Mouse (Mus musculus) liver, embryonic 12.5 days (tissue): ENCODE data around the gene Pbx1. TPM values are rescaled to one million over a fixed set of nuclear protein-coding genes. Genes with fewer than 3 reads are reported as not detected.

Experiments
- ATAC-seq: fragments of 200-750 bp; cut with Nextera tagmentation; 2 replicates; pipeline ENCODE4 v1.8.0; 2017; ENCODE audit warnings: moderate number of reproducible peaks, mild to moderate bottlenecking, moderate library complexity
- H3K27ac ChIP-seq: fragments of 300-500 bp; sonication (generic); 2 replicates; pipeline ENCODE4 v1.5.1; 2016; ENCODE audit warnings: mild to moderate bottlenecking
- H3K27me3 ChIP-seq: fragments of 300-500 bp; sonication (generic); replicated peaks from 2 replicates; pipeline ENCODE4 v1.6.1; 2016; ENCODE audit warnings: mild to moderate bottlenecking, moderate library complexity
- H3K36me3 ChIP-seq: fragments of 300-500 bp; sonication (generic); 2 replicates; pipeline ENCODE4 v1.6.1; 2016; ENCODE audit warnings: mild to moderate bottlenecking, moderate library complexity
- H3K4me1 ChIP-seq: fragments of 300-500 bp; sonication (generic); 2 replicates; pipeline ENCODE4 v1.6.1; 2016
- H3K4me2 ChIP-seq: fragments of 300-500 bp; sonication (generic); 2 replicates; pipeline ENCODE4 v1.6.1; 2016; ENCODE audit warnings: mild to moderate bottlenecking, moderate library complexity
- H3K4me3 ChIP-seq: fragments of 300-500 bp; sonication (generic); 2 replicates; pipeline ENCODE4 v1.5.1; 2016; ENCODE audit warnings: mild to moderate bottlenecking, moderate library complexity
- H3K9ac ChIP-seq: fragments of 300-500 bp; sonication (generic); 2 replicates; pipeline ENCODE4 v1.6.1; 2016; ENCODE audit warnings: mild to moderate bottlenecking, moderate library complexity
- H3K9me3 ChIP-seq: fragments of 300-500 bp; sonication (generic); replicated peaks from 2 replicates; pipeline ENCODE4 v1.6.1; 2016; ENCODE audit warnings: mild to moderate bottlenecking, moderate library complexity
- WGBS: fragments of 180-500 bp; shearing (Covaris S2); methylation state at CpG from one replicate; pipeline ENCODE4 v1.1.7; 2016; ENCODE audit not compliant: insufficient replicate concordance; 5-methylcytosine and 5-hydroxymethylcytosine counted together
- polyA plus RNA-seq: library from polyadenylated mRNA; unstranded; fragments of >200 nt; fragmentation: Nextera tagmentation; extraction: Ambion mirVana; gene quantifications from 2 replicates; pipeline ENCODE4 v1.2.1, GENCODE M21; 2016

The Pbx1 gene
- polyA plus RNA-seq, 1 experiment from 2014 or later = 6.8 TPM

DNA sequence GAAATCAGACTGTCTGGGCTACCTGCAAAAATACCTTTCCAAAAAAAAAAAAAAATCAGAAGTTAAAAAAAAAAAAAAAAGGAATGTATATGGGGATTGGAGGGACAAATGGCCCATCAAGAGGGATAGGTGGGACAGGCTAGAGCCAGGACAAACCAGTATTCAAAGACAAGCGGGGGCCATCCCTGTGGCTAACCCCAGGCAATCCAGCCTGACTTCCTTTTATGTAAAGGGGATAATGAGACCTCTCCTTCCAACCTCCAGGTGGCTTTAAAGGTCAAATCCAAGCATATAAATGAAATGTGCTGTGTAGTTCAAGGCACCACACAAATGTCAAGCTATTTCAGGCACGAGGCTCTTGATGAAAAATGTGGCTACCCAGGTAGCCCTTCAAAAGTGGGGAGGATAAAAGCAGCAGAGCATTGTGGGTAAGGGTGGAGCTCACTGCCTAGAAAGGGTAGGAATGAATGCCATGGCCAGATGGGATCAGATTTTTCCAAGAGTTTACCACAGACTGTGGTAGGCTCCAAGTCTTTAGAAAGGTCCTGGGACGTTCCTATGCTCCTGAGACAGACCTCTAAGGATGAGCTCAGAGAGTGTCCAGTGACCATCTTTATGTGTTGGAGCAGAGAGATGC lies 36.4 kb downstream of the Pbx1 start:
- Histone ChIP-seq H3K9ac (no peak overlapping the region), H3K36me3 (no peaks in the 10 kb centered on the region), H3K4me2 (no peak overlapping the region), H3K9me3 (no peaks in the 10 kb centered on the region), H3K27ac (no peak overlapping the region), H3K27me3 (no peaks in the 10 kb centered on the region), H3K4me1 (0 out of 2 replicates have a peak, but pooled peaks cover 3% of the 10 kb centered on the region), H3K4me3 (no peak overlapping the region)
- no peak for ATAC-seq
- WGBS = 69% methylated on average over 3 of the region's 3 CpGs

DNA sequence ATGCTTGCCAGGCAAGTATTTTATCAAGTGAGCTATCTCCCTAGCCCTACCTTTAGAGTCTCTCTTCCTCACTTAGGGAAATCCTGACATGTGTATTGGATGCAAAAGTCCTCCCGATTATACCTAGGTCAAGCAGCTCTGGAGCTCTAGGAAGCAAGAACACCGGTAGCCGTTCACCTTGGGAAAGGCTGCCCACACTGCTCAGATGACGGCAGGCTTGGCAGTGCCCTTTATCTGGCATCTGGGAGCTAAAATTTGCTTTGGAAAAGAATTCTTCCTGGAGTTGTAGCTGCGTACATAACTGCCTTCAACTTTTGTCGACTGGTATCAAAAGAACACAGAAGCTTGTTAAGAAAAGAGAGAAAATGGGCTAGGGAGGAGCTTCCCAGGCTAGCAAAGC lies 37.5 kb downstream of the Pbx1 start:
- H3K9ac ChIP-seq = no peak overlapping the region
- 0 out of 2 replicates have a peak, but pooled peaks cover 3% of the 10 kb centered on the region for H3K4me1 ChIP-seq
- no peak overlapping the region for H3K27ac ChIP-seq
- no peaks in the 10 kb centered on the region for H3K27me3 ChIP-seq
- H3K9me3 ChIP-seq = no peaks in the 10 kb centered on the region
- no peak overlapping the region for H3K4me2 ChIP-seq
- WGBS = 71% methylated on average over 6 of the region's 6 CpGs
- no peak for ATAC-seq
- H3K4me3 ChIP-seq = no peak overlapping the region
- H3K36me3 ChIP-seq = no peaks in the 10 kb centered on the region

DNA sequence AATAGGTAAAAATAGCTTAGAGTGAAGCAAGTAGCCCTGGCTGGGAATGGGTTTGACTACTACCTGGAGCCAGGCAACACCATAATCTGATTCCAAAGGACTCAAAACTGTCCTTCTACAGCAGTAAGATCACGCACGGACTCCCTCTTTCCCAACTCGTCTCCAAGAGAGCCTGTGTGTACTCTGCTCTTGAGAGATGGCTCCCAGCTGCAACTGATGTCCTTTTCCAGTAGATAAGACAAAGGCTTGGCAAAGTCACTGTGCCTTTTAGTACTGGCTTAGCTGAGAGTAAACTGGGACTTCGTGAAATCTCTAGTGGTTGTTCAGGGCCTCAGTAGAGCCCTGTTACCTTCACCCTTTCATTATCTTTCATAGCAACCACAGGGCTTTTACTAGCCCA lies 38.6 kb downstream of the Pbx1 start:
- ATAC-seq = no peak
- Histone ChIP-seq H3K4me3 (no peak overlapping the region), H3K4me1 (0 out of 2 replicates have a peak, but pooled peaks cover 3% of the 10 kb centered on the region), H3K4me2 (no peak overlapping the region), H3K9ac (no peak overlapping the region), H3K27ac (no peak overlapping the region), H3K27me3 (no peaks in the 10 kb centered on the region), H3K36me3 (no peaks in the 10 kb centered on the region), H3K9me3 (no peaks in the 10 kb centered on the region)
- WGBS = 50% methylated on average over 4 of the region's 4 CpGs

DNA sequence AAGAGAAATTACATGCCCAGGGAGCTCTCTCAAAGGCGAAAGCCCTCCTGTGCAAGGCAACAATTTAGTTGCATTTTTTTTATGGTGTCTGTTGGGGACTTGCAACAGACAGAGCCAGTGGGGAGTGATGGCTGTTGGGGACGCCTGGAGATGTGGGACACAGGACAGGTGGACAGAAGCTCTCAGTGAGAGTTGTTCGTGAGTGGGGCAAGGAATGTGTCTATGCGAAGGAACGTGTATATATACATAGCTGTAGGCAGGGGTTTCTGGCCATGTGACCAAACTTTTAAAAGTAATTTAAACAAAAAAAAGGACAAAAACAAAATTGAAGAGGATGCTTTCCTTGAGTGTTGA lies 39.6 kb downstream of the Pbx1 start:
- Histone ChIP-seq H3K9ac (no peak overlapping the region), H3K36me3 (no peaks in the 10 kb centered on the region), H3K4me2 (no peak overlapping the region), H3K27me3 (no peaks in the 10 kb centered on the region), H3K4me1 (0 out of 2 replicates have a peak, but pooled peaks cover 3% of the 10 kb centered on the region), H3K27ac (no peak overlapping the region), H3K9me3 (no peaks in the 10 kb centered on the region), H3K4me3 (no peak overlapping the region)
- WGBS = 67% methylated on average over 5 of the region's 5 CpGs
- ATAC-seq = no peak

- Histone ChIP-seq H3K9me3 (no peaks in the 10 kb centered on the region), H3K36me3 (no peaks in the 10 kb centered on the region), H3K4me3 (no peak overlapping the region), H3K27me3 (no peaks in the 10 kb centered on the region), H3K9ac (no peak overlapping the region), H3K4me2 (no peak overlapping the region), H3K27ac (no peak overlapping the region), H3K4me1 (0 out of 2 replicates have a peak, but pooled peaks cover 3% of the 10 kb centered on the region)
- 66% methylated on average over 20 of the region's 20 CpGs for WGBS
- ATAC-seq = no peak
These were observed 40.2 kb downstream of the Pbx1 start for GRCm38 (mm10) chr1:168391617-168392499.

DNA sequence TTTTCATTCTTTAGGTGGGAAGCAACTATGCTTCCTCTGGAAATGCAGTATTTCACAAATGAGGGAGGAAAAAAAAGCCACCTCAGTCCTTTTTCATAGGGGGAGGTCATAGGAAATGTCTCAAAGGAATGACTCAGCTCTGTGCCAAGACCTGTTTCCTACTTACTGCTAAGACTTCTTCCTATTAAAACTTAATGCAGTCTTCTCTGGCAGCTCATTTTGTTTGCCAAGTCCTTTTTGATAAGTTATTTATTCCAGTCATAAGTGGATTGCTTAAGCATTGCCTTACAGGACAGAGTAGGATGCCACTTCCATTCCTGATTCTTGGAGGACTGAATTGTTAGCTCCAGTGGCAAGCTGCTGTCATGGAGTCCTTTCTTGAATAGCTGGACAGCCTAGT lies 41.3 kb downstream of the Pbx1 start:
- 0 out of 2 replicates have a peak, but pooled peaks cover 3% of the 10 kb centered on the region for H3K4me1 ChIP-seq

DNA sequence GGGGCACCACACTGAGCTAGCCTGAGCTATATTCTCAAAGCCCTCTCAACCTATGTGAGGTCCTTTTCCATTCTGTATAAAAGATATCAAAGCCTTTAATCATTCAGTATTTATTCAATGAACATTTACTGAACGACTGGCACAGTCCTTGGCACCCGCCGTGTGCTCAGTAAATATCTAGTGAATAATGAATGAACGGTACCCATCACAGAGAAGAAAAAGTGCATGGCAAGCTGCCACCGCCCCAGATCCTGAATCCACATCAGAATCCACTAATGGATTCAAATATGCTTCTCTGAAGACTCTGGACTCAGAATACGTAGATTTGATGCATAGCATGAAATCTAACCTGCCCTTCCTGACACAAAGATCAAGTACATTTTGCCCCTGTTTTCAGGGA lies 45.9 kb downstream of the Pbx1 start:
- Histone ChIP-seq H3K4me2 (no peak overlapping the region), H3K27ac (no peak overlapping the region), H3K4me1 (peaks cover 24% of the 10 kb centered on the region), H3K9ac (no peak overlapping the region), H3K4me3 (no peak overlapping the region), H3K36me3 (no peaks in the 10 kb centered on the region), H3K9me3 (no peaks in the 10 kb centered on the region), H3K27me3 (no peaks in the 10 kb centered on the region)
- 81% methylated on average over 6 of the region's 6 CpGs for WGBS
- ATAC-seq = no peak

More for the DNA sequence above, 41.3 kb downstream of the Pbx1 start:
- Histone ChIP-seq H3K9ac (no peak overlapping the region), H3K4me2 (no peak overlapping the region), H3K4me3 (no peak overlapping the region), H3K27ac (no peak overlapping the region), H3K27me3 (no peaks in the 10 kb centered on the region), H3K36me3 (no peaks in the 10 kb centered on the region), H3K9me3 (no peaks in the 10 kb centered on the region)
- ATAC-seq = no peak

DNA sequence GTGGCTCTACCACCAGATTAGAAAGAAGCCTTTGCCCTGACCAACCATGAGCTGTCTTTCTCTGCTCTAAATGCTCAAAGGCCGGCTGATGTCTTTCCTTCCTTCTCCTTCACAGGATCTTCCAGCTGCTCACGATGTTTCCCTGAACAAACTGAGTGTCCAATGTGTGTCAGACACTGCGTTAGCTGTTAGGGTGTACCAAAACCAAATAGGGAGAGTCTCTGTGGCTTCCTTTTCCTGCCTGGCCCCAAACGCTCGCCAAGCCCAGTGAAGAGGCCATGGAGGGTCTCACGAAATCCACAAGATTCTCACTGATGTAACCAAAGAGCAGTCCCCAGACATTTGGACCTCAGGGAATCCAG lies 47.5 kb downstream of the Pbx1 start:
- Histone ChIP-seq H3K4me2 (no peak overlapping the region), H3K36me3 (no peaks in the 10 kb centered on the region), H3K27me3 (no peaks in the 10 kb centered on the region), H3K9ac (no peak overlapping the region), H3K27ac (no peak overlapping the region), H3K4me1 (peaks cover 25% of the 10 kb centered on the region), H3K9me3 (no peaks in the 10 kb centered on the region), H3K4me3 (no peak overlapping the region)
- 31% methylated on average over 6 of the region's 6 CpGs for WGBS
- no peak for ATAC-seq

- no peak overlapping the region for H3K4me2 ChIP-seq
- no peak overlapping the region for H3K9ac ChIP-seq
- peaks cover 25% of the 10 kb centered on the region for H3K4me1 ChIP-seq
- no peaks in the 10 kb centered on the region for H3K27me3 ChIP-seq
- H3K27ac ChIP-seq = no peak overlapping the region
- no peaks in the 10 kb centered on the region for H3K9me3 ChIP-seq
- 71% methylated on average over 5 of the region's 5 CpGs for WGBS
- H3K4me3 ChIP-seq = no peak overlapping the region
- no peaks in the 10 kb centered on the region for H3K36me3 ChIP-seq
- no peak for ATAC-seq
These were observed 48.1 kb downstream of the Pbx1 start for GRCm38 (mm10) chr1:168383832-168384593.

DNA sequence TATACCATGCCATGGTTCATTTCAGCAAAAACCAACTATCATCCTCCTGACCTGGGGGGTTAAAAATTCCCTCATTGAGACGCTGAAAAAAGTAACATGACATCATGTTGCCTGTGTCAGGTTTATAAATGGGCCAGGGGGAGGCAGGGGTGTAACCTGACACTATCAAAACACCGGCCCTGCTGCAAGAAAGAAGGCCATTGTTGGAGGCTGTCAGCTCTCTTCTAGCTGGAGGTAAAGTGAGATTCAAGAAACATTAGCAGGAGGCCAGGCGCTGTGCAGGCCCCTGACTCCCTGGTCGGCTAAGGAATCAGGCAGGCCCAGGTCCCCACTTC lies 49.3 kb downstream of the Pbx1 start:
- H3K36me3 ChIP-seq = no peaks in the 10 kb centered on the region
- no peak overlapping the region for H3K4me3 ChIP-seq
- no peaks in the 10 kb centered on the region for H3K9me3 ChIP-seq
- H3K9ac ChIP-seq = no peak overlapping the region
- no peaks in the 10 kb centered on the region for H3K27me3 ChIP-seq
- H3K4me1 ChIP-seq = peaks cover 25% of the 10 kb centered on the region
- no peak for ATAC-seq
- H3K27ac ChIP-seq = no peak overlapping the region
- no peak overlapping the region for H3K4me2 ChIP-seq
- WGBS = 44% methylated on average over 4 of the region's 4 CpGs

DNA sequence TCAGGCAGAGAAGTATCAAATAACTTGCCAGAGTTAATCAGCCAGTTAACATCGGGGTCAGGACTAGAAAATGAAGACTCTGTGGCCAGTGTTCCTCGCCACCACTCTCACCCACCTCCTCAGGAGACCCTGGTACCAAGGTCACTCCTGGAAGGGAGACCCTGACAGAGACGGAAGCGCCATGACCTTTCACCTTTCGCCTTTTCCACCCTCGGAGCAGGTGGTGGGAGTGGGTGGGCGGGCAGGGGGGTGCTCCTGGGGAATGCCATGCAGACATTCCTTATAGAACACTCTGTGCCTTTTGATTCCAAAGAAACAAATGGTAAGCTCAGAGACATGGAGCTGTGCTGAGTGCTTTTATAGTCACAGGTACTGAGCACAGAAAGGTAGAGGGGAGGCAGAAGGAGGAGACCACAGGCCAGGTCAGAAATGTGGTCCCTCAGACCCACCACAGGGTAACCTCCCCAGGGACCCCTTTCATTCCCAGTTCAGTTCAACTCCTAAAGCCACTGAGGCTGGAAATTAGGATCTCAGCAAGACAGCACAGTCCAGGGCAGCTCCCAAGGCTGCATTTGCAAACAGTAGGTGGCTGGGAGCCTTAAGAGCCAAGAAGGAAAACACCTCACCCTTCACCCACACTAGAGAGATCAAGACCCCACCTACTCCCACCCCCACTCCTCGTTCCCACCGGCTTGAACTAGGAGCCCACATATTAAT lies 49.8 kb downstream of the Pbx1 start:
- Histone ChIP-seq H3K9ac (no peak overlapping the region), H3K4me2 (no peak overlapping the region), H3K27ac (no peak overlapping the region), H3K27me3 (no peaks in the 10 kb centered on the region), H3K4me1 (peaks cover 25% of the 10 kb centered on the region), H3K9me3 (no peaks in the 10 kb centered on the region), H3K4me3 (no peak overlapping the region), H3K36me3 (no peaks in the 10 kb centered on the region)
- WGBS = 56% methylated on average over 9 of the region's 9 CpGs
- ATAC-seq = no peak

DNA sequence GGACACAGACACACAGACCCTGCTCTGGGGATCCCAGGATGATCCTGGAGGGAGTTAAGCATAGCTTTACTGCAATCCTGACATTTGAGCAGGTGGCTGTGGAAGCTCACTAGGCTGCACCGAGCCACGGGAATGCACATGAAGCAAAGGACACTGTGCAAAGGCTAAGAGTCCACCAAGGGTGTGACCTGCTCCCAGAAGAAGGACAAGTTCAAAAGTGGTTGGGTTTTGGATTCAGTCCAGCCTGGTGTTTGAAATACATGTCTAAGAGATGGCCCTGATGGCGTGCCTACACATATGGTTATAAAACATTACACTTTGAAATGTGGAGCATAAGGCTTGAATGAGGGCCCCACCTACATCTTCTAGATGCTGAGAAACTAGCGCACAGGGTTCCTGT lies 50.6 kb downstream of the Pbx1 start:
- no peak overlapping the region for H3K4me3 ChIP-seq
- no peaks in the 10 kb centered on the region for H3K27me3 ChIP-seq
- H3K4me2 ChIP-seq = no peak overlapping the region
- no peak overlapping the region for H3K27ac ChIP-seq
- no peak overlapping the region for H3K9ac ChIP-seq
- 80% methylated on average over 4 of the region's 4 CpGs for WGBS
- no peak for ATAC-seq
- no peaks in the 10 kb centered on the region for H3K36me3 ChIP-seq
- H3K4me1 ChIP-seq = peaks cover 25% of the 10 kb centered on the region
- H3K9me3 ChIP-seq = no peaks in the 10 kb centered on the region
